Mouse (Mus musculus) heart, postnatal 10 days (tissue): ENCODE data around the gene Fbxw22. TPM values are rescaled to one million over a fixed set of nuclear protein-coding genes. Genes with fewer than 3 reads are reported as not detected.
"Not testable (repeated sequence)": the region's sequence is repeated elsewhere in the genome, so short reads cannot be mapped to it uniquely, and the experiment has no call there.

Experiments
- DNase-seq, 2 experiments: peaks; one replicate each; pipeline ENCODE4 v3.0.0; 2021
- intact Hi-C: fragments of 180-260 bp; cut with DNase I; formaldehyde crosslinking; loops from one replicate; pipeline ENCODE4 v1.15.1; 2025
- total RNA-seq, 2 experiments: library from RNA; stranded (reverse); gene quantifications; 2 replicates each; pipeline ENCODE4 v1.2.3; 2021

Fbxw22 gene
- not detected for total RNA-seq

DNA sequence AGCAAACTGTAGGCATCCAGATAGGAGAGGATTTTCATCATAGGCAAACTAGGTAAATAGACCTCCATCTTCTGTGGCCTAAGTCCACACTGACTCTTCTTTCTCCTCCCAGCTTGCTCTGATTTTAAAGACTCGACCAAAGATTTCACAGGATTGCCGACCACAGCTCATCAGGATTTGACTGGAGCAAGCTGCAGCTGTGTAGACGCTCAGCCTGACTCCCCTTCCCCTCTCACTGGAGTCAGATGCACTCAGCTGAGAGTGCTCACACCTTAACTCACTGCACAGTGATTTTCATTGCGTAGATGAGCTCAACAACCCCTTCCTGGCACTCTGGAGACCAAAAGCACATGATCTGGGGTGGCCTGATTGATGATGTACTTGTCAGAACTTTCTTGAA lies at the start of gene Fbxw22:
Fbxw22 (minus strand) TSS at position 101 of the 400 bp plus-strand sequence.
- intact Hi-C loops, DNase-seq: not testable (repeated sequence)

DNA sequence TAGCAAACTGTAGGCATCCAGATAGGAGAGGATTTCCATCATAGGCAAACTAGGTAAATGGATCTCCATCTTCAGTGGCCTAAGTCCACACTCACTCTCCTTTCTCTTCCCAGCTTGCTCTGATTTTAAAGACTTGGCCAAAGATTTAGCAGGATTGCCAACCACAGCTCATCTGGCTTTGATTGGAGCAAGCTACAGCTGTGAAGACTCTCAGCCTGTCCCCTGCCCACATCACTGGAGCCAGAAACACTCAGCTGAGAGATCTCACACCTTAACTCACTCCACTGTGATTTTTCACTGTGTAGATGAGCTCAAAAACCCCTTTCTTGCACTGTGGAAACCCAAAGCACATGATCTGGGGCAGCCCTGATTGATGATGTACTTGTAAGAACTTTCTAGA lies 44.9 kb upstream of the Fbxw22 start, which contains the start of gene Fbxw16:
Fbxw16 (minus strand) TSS at position 101 of the 400 bp plus-strand sequence.
- intact Hi-C loops = loop anchor here (5.0 kb wide), 1 partner anchor 88 kb away; no protein-coding TSS in a partner anchor
- no peak for DNase-seq

DNA sequence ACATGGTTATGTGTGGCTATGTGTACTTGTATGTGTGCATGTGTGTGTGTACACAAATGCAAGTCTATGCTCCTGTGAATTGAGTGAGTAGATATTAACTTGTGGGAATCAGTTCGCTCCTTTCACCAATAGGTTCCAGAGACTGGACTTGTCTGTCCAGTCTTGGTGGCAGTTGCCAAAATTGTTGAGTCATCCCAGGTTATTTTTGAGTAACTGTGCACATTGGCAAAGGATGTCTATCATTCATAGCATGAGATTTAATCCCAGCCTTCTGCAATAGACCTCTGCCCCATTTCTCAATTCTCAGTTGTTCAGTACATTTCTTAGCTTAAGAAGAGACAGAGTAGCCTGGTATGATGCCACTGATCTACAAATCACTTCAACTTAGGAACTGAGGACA lies 28.9 kb upstream of the Fbxw22 start:
- intact Hi-C loops = no loop called here
- DNase-seq = no peak

DNA sequence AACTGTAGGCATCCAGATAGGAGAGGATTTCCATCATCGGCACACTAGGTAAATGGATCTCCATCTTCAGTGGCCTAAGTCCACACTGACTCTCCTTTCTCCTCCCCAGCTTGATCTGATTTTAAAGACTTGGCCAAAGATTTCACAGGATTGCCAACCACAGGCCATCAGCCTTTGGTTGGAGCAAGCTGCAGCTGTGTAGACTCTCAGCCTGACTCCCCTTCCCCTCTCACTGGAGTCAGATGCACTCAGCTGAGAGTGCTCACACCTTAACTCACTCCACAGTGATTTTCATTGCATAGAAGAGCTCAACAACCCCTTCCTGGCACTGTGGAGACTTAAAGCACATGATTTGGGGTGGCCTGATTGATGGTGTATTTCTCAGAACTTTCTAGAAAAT lies 64.5 kb downstream of the Fbxw22 start, which contains the start of gene Fbxw28:
Fbxw28 (minus strand) TSS at position 101 of the 400 bp plus-strand sequence.
- intact Hi-C loops, DNase-seq: not testable (repeated sequence)

Other genes with a start within 250 kb of the Fbxw22 start
- gene Fbxw21, start 242.3 kb downstream of the Fbxw22 start, total RNA-seq = not detected
- gene Fbxw13, start 208.3 kb downstream of the Fbxw22 start, total RNA-seq = not detected
- gene Fbxw20, start 169.5 kb downstream of the Fbxw22 start, total RNA-seq = not detected
- not detected for gene Fbxw14, start 116.6 kb downstream of the Fbxw22 start, total RNA-seq
- gene Fbxw28, start 64.6 kb downstream of the Fbxw22 start, total RNA-seq = not detected
- gene Fbxw16, start 44.8 kb upstream of the Fbxw22 start, total RNA-seq = not detected
- not detected for gene Fbxw19, start 91.6 kb upstream of the Fbxw22 start, total RNA-seq
- gene Fbxw15, start 164.0 kb upstream of the Fbxw22 start, total RNA-seq = not detected
- not detected for gene Fbxw24, start 221.8 kb upstream of the Fbxw22 start, total RNA-seq